Mouse (Mus musculus): ENCODE results near the gene Sema5b. TPM values are rescaled to one million over a fixed set of nuclear protein-coding genes. Genes with fewer than 3 reads are reported as not detected.
A peak's percentile ranks its signal among the peaks of the same experiment; 100 is the strongest.

Gene Sema5b
- polyA plus RNA-seq, 1 experiment from 2014 or later = 1.8 TPM

DNA sequence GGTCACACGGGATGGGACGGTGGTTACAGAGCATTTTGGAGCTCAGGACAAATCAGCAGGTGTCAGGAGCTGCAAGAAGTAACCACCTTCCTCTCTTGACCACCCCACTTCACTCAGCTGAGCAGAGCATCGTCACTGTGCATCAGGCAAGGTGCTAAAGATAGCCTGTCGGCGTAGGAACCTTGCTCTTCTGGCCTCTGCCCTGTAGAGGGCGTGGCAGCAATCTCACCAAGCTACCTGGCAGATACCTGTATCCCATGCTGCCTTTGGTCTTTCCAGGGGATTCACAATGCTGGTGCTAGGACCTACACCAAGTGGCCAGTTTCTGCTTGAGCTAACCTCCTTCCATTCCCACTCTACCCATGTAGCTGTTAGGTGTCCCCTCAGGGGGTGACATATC lies 55.3 kb downstream of the Sema5b start:
- WGBS = 39% methylated on average over 6 of the region's 6 CpGs
- no peak overlapping the region for H3K4me2 ChIP-seq

GRCm38 (mm10) chr16:35596661-35597350 lies 55.9 kb downstream of the Sema5b start:
- no peak overlapping the region for H3K9ac ChIP-seq
- no peak overlapping the region for H3K4me3 ChIP-seq
- ATAC-seq (replicated peaks; ENCODE audit: insufficient number of reproducible peaks, insufficient read depth, low FRiP score, low read depth) = no peak
- peaks cover 18% of the 10 kb centered on the region for H3K4me1 ChIP-seq (replicated peaks)
- no peaks in the 10 kb centered on the region for H3K9me3 ChIP-seq (replicated peaks)
- H3K27me3 ChIP-seq = peaks cover 29% of the 10 kb centered on the region
- 38% methylated on average over 8 of the region's 8 CpGs for WGBS
- H3K36me3 ChIP-seq = no peaks in the 10 kb centered on the region
- no peak overlapping the region for H3K4me2 ChIP-seq
- H3K27ac ChIP-seq = no peak overlapping the region

More for the DNA sequence above, 55.3 kb downstream of the Sema5b start:
- Histone ChIP-seq H3K4me1 (replicated peaks) (peaks cover 18% of the 10 kb centered on the region), H3K36me3 (no peaks in the 10 kb centered on the region), H3K27me3 (peaks cover 32% of the 10 kb centered on the region), H3K9ac (no peak overlapping the region), H3K27ac (no peak overlapping the region), H3K9me3 (replicated peaks) (no peaks in the 10 kb centered on the region), H3K4me3 (no peak overlapping the region)
- no peak for ATAC-seq (replicated peaks; ENCODE audit: insufficient number of reproducible peaks, insufficient read depth, low FRiP score, low read depth)

- no peaks in the 10 kb centered on the region for H3K36me3 ChIP-seq
- no peaks in the 10 kb centered on the region for H3K9me3 ChIP-seq (replicated peaks)
- H3K27ac ChIP-seq = no peak overlapping the region
- H3K4me3 ChIP-seq = no peak overlapping the region
- H3K9ac ChIP-seq = no peak overlapping the region
- H3K4me1 ChIP-seq (replicated peaks) = peaks cover 18% of the 10 kb centered on the region
- 16% methylated on average over 6 of the region's 6 CpGs for WGBS
- H3K27me3 ChIP-seq = peaks cover 30% of the 10 kb centered on the region
- no peak overlapping the region for H3K4me2 ChIP-seq
- no peak for ATAC-seq (replicated peaks; ENCODE audit: insufficient number of reproducible peaks, insufficient read depth, low FRiP score, low read depth)
These were observed 57.0 kb downstream of the Sema5b start for GRCm38 (mm10) chr16:35597991-35598390.

GRCm38 (mm10) chr16:35598802-35599201 lies 57.9 kb downstream of the Sema5b start:
- peaks cover 31% of the 10 kb centered on the region for H3K27me3 ChIP-seq
- H3K4me1 ChIP-seq (replicated peaks) = peaks cover 25% of the 10 kb centered on the region
- H3K9ac ChIP-seq = no peak overlapping the region
- H3K36me3 ChIP-seq = no peaks in the 10 kb centered on the region
- no peak overlapping the region for H3K4me3 ChIP-seq
- ATAC-seq (replicated peaks; ENCODE audit: insufficient number of reproducible peaks, insufficient read depth, low FRiP score, low read depth) = no peak
- 59% methylated on average over 5 of the region's 5 CpGs for WGBS
- H3K27ac ChIP-seq = no peak overlapping the region
- no peaks in the 10 kb centered on the region for H3K9me3 ChIP-seq (replicated peaks)
- H3K4me2 ChIP-seq = no peak overlapping the region

GRCm38 (mm10) chr16:35600282-35600681 lies 59.3 kb downstream of the Sema5b start:
- Histone ChIP-seq H3K27ac (no peak overlapping the region), H3K4me1 (replicated peaks) (peaks cover 29% of the 10 kb centered on the region), H3K4me2 (no peak overlapping the region), H3K4me3 (no peak overlapping the region), H3K9ac (no peak overlapping the region), H3K9me3 (replicated peaks) (no peaks in the 10 kb centered on the region), H3K36me3 (no peaks in the 10 kb centered on the region), H3K27me3 (peaks cover 34% of the 10 kb centered on the region)
- WGBS = 68% methylated on average over 5 of the region's 5 CpGs
- ATAC-seq (replicated peaks; ENCODE audit: insufficient number of reproducible peaks, insufficient read depth, low FRiP score, low read depth) = no peak

DNA sequence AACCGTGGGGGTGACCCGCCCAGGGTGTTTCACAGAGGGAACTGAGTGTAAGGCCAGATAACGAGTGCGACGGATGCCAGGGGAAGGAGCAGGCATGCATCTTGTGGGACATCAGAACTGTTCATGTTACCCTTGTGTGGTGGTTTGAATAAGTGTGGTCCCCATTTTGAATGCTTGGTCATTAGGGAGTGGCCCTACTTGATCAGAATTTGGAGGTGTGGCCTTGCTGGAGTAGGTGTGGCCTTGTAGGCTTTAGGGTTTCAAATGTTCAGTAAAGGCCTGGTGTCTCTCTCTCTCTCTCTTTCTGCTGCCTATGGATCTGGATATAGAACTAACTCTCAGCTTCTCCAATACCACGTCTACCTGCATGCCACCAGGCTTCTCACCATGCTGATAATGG lies 60.5 kb downstream of the Sema5b start:
- H3K4me2 ChIP-seq = no peak overlapping the region

GRCm38 (mm10) chr16:35602529-35602928 lies 61.6 kb downstream of the Sema5b start:
- no peak for ATAC-seq (replicated peaks; ENCODE audit: insufficient number of reproducible peaks, insufficient read depth, low FRiP score, low read depth)
- H3K4me1 ChIP-seq (replicated peaks) = peaks cover 17% of the 10 kb centered on the region
- H3K27me3 ChIP-seq = peaks cover 27% of the 10 kb centered on the region
- no peak overlapping the region for H3K9ac ChIP-seq
- H3K4me2 ChIP-seq = no peak overlapping the region
- no peak overlapping the region for H3K4me3 ChIP-seq
- H3K36me3 ChIP-seq = no peaks in the 10 kb centered on the region
- 67% methylated on average over 9 of the region's 9 CpGs for WGBS
- H3K27ac ChIP-seq = no peak overlapping the region
- H3K9me3 ChIP-seq (replicated peaks) = no peaks in the 10 kb centered on the region

More for the DNA sequence above, 60.5 kb downstream of the Sema5b start:
- Histone ChIP-seq H3K27me3 (peaks cover 28% of the 10 kb centered on the region), H3K27ac (no peak overlapping the region), H3K4me3 (no peak overlapping the region), H3K4me1 (replicated peaks) (peaks cover 24% of the 10 kb centered on the region), H3K9me3 (replicated peaks) (no peaks in the 10 kb centered on the region), H3K36me3 (no peaks in the 10 kb centered on the region), H3K9ac (no peak overlapping the region)
- WGBS = 85% methylated on average over 6 of the region's 6 CpGs
- no peak for ATAC-seq (replicated peaks; ENCODE audit: insufficient number of reproducible peaks, insufficient read depth, low FRiP score, low read depth)

- Histone ChIP-seq H3K9ac (no peak overlapping the region), H3K36me3 (no peaks in the 10 kb centered on the region), H3K4me2 (peak overlapping the region; percentile 22; the same call in 1 of the 2 replicates), H3K27ac (no peak overlapping the region), H3K27me3 (peaks cover 19% of the 10 kb centered on the region), H3K4me1 (replicated peaks) (peaks cover 17% of the 10 kb centered on the region), H3K9me3 (replicated peaks) (no peaks in the 10 kb centered on the region), H3K4me3 (no peak overlapping the region)
- peak; percentile 42; the same call in 1 of the 2 replicates for ATAC-seq (replicated peaks; ENCODE audit: insufficient number of reproducible peaks, insufficient read depth, low FRiP score, low read depth)
- WGBS = 43% methylated on average over 20 of the region's 20 CpGs
These were observed 63.0 kb downstream of the Sema5b start for GRCm38 (mm10) chr16:35603729-35604522.

DNA sequence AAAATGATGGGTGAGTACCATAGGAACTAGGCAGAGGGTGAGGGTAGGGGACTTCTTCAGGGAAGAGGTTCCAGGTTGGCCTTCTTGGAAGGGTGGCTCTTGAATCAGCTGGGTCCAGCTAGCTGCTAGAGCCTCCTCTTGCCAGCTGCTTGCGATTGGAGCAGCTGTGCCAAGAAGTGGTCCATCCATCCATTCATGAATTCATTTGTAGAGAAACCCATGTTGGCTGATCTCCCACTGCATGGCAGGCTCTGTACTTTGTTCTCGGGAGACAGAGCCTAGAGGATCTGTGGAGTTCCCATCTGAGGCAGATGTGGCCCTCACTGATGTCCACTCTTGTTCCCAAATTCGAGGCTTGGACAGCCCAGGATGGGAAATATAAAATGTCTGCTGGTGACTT lies 66.3 kb downstream of the Sema5b start:
- Histone ChIP-seq H3K4me1 (replicated peaks) (peaks cover 17% of the 10 kb centered on the region), H3K27me3 (0 out of 2 replicates have a peak, but pooled peaks cover 9% of the 10 kb centered on the region), H3K27ac (no peak overlapping the region), H3K36me3 (no peaks in the 10 kb centered on the region), H3K4me2 (no peak overlapping the region), H3K4me3 (no peak overlapping the region), H3K9ac (no peak overlapping the region), H3K9me3 (replicated peaks) (no peaks in the 10 kb centered on the region)
- 67% methylated on average over 3 of the region's 3 CpGs for WGBS
- ATAC-seq (replicated peaks; ENCODE audit: insufficient number of reproducible peaks, insufficient read depth, low FRiP score, low read depth) = no peak

- WGBS = 37% methylated on average over 3 of the region's 3 CpGs
- ATAC-seq (replicated peaks; ENCODE audit: insufficient number of reproducible peaks, insufficient read depth, low FRiP score, low read depth) = no peak
- Histone ChIP-seq H3K27ac (no peak overlapping the region), H3K36me3 (no peaks in the 10 kb centered on the region), H3K4me1 (replicated peaks) (peaks cover 9% of the 10 kb centered on the region), H3K9ac (no peak overlapping the region), H3K4me2 (no peak overlapping the region), H3K4me3 (no peak overlapping the region), H3K9me3 (replicated peaks) (no peaks in the 10 kb centered on the region), H3K27me3 (0 out of 2 replicates have a peak, but pooled peaks cover 6% of the 10 kb centered on the region)
These were observed 67.3 kb downstream of the Sema5b start for GRCm38 (mm10) chr16:35608244-35608643.

GRCm38 (mm10) chr16:35609561-35609960 lies 68.6 kb downstream of the Sema5b start:
- H3K9ac ChIP-seq = no peak overlapping the region
- 0 out of 2 replicates have a peak, but pooled peaks cover 3% of the 10 kb centered on the region for H3K27me3 ChIP-seq
- WGBS = 63% methylated on average over 6 of the region's 6 CpGs
- H3K9me3 ChIP-seq (replicated peaks) = no peaks in the 10 kb centered on the region
- H3K4me2 ChIP-seq = no peak overlapping the region
- ATAC-seq (replicated peaks; ENCODE audit: insufficient number of reproducible peaks, insufficient read depth, low FRiP score, low read depth) = no peak
- no peaks in the 10 kb centered on the region for H3K36me3 ChIP-seq
- H3K4me1 ChIP-seq (replicated peaks) = peaks cover 10% of the 10 kb centered on the region
- no peak overlapping the region for H3K4me3 ChIP-seq
- no peak overlapping the region for H3K27ac ChIP-seq
